Mouse (Mus musculus) heart, adult 2 months (tissue): Measurements from ENCODE around the gene Lbx2. TPM values are rescaled to one million over a fixed set of nuclear protein-coding genes. Genes with fewer than 3 reads are reported as not detected.

Experiments used
- DNase-seq, 2 experiments: peaks; one replicate each; pipeline ENCODE4 v3.0.0; 2021
- H3K27ac ChIP-seq: fragments of 200-600 bp; 2 replicates; pipeline ENCODE4 v1.8.1; 2022
- H3K27me3 ChIP-seq: fragments of 200-500 bp; 2 replicates; pipeline ENCODE4 v1.6.1; 2012; ENCODE audit warnings: mild to moderate bottlenecking, low read length, inconsistent platforms, mixed read lengths; ENCODE audit not compliant: control insufficient read depth, insufficient read depth
- H3K36me3 ChIP-seq: fragments of 200-500 bp; 2 replicates; pipeline ENCODE4 v1.6.1; 2012; ENCODE audit warnings: low read length, inconsistent platforms; ENCODE audit not compliant: control insufficient read depth, insufficient read depth
- H3K4me1 ChIP-seq: fragments of 200-500 bp; 2 replicates; pipeline ENCODE4 v1.6.1; 2011; ENCODE audit warnings: low read length; ENCODE audit not compliant: control insufficient read depth, insufficient read depth
- H3K4me3 ChIP-seq: fragments of 200-600 bp; 2 replicates; pipeline ENCODE4 v1.8.1; 2022
- H3K79me2 ChIP-seq: fragments of 200-500 bp; replicated peaks from 2 replicates; pipeline ENCODE4 v1.6.1; 2012; ENCODE audit warnings: mild to moderate bottlenecking, inconsistent platforms, low read length, moderate library complexity, mixed read lengths; ENCODE audit not compliant: control insufficient read depth, insufficient read depth
- H3K9ac ChIP-seq: fragments of 200-500 bp; 2 replicates; pipeline ENCODE4 v1.6.1; 2012; ENCODE audit warnings: low read depth, mild to moderate bottlenecking, control low read depth, inconsistent platforms, low read length, mixed read lengths
- CTCF ChIP-seq: fragments of 200-600 bp; IDR thresholded peaks from 2 replicates; pipeline ENCODE4 v1.8.1; 2022; ENCODE audit warnings: antibody characterized with exemption, mild to moderate bottlenecking, moderate library complexity
- EP300 ChIP-seq: fragments of 200-500 bp; IDR thresholded peaks from 2 replicates; pipeline ENCODE4 v1.6.1; 2011; ENCODE audit warnings: low read depth, low read length, control low read depth; ENCODE audit not compliant: insufficient read depth
- POLR2A ChIP-seq: fragments of 200-500 bp; IDR thresholded peaks from 2 replicates; pipeline ENCODE4 v1.6.1; 2011; ENCODE audit warnings: mild to moderate bottlenecking, low read depth, low read length, control low read depth; ENCODE audit not compliant: insufficient read depth
- WGBS: fragments of 180-500 bp; shearing (Covaris S2); methylation state at CpG from one replicate; pipeline ENCODE4 v1.1.7; 2018; 5-methylcytosine and 5-hydroxymethylcytosine counted together
- intact Hi-C: fragments of 180-260 bp; cut with DNase I; formaldehyde crosslinking; loops from one replicate; pipeline ENCODE4 v1.15.1; 2025
- polyA plus RNA-seq: library from polyadenylated mRNA; depleted of rRNA; stranded (reverse); fragments of >200 nt; gene quantifications from 2 replicates; pipeline ENCODE4 v1.2.3, GENCODE M21; 2012
- total RNA-seq, 2 experiments: library from RNA; stranded (reverse); gene quantifications; 2 replicates each; pipeline ENCODE4 v1.2.3; 2021

Gene Lbx2
- total and polyA plus RNA-seq, 3 experiments, result 0.84 to 2.2 (median 1.5) TPM

GRCm38 (mm10) chr6:83074979-83075378 lies 11.2 kb upstream of the Lbx2 start:
- H3K9ac ChIP-seq, result no peak overlapping the region
- intact Hi-C loops, result no loop called here
- H3K4me1 ChIP-seq, result peaks cover 4% of the 10 kb centered on the region
- no peak overlapping the region for H3K27ac ChIP-seq
- H3K79me2 ChIP-seq, result no peaks in the 10 kb centered on the region
- H3K27me3 ChIP-seq, result peaks cover 21% of the 10 kb centered on the region
- H3K4me3 ChIP-seq, result no peak overlapping the region
- TF ChIP-seq CTCF (peak; percentile 39), POLR2A (no peak)
- WGBS, result 16% methylated on average over 2 of the region's 2 CpGs
- no peaks in the 10 kb centered on the region for H3K36me3 ChIP-seq
- DNase-seq, result no peak

GRCm38 (mm10) chr6:83077630-83078323 lies 8.4 kb upstream of the Lbx2 start, which contains the start of gene Pcgf1:
TSS of gene Pcgf1 (plus strand) at chr6:83077869.
- intact Hi-C loops, result loop anchor here (1.0 kb wide), 2 partner anchors 23 to 81 kb away; partner anchors contain the start of gene Aup1
- no peak for TF ChIP-seq POLR2A
- no peak for TF ChIP-seq CTCF
- no peak for TF ChIP-seq EP300
- H3K27ac ChIP-seq, result peak within 1 kb of the TSS; percentile 99
- peak within 1 kb of the TSS; percentile 91 for H3K9ac ChIP-seq
- H3K79me2 ChIP-seq, result no peaks in the 10 kb centered on the region
- under 1% methylated on average over 54 of the region's 54 CpGs for WGBS
- H3K4me1 ChIP-seq, result peaks cover 4% of the 10 kb centered on the region
- no peaks in the 10 kb centered on the region; the same call in 1 of the 2 replicates for H3K27me3 ChIP-seq
- no peaks in the 10 kb centered on the region for H3K36me3 ChIP-seq
- peak within 1 kb of the TSS; percentile 98 for H3K4me3 ChIP-seq
- DNase-seq, result no peak

- Histone ChIP-seq H3K4me1 (peaks cover 4% of the 10 kb centered on the region), H3K9ac (peak overlapping the region; percentile 91), H3K36me3 (no peaks in the 10 kb centered on the region), H3K4me3 (peak overlapping the region; percentile 98), H3K27ac (peak overlapping the region; percentile 99), H3K79me2 (no peaks in the 10 kb centered on the region), H3K27me3 (no peaks in the 10 kb centered on the region; the same call in 1 of the 2 replicates)
- TF ChIP-seq EP300, result peak; percentile 49; the same call in 1 of the 2 replicates
- TF ChIP-seq POLR2A, result peak; percentile 52
- TF ChIP-seq CTCF, result peak; percentile 85
- intact Hi-C loops, result loop anchor here (1.0 kb wide), 1 partner anchor 82 kb away; no protein-coding TSS in a partner anchor
- peak; percentile 99 to 100 for DNase-seq
- WGBS, result under 1% methylated on average over 46 of the region's 46 CpGs
Measured at GRCm38 (mm10) chr6:83078324-83078858, 7.8 kb upstream of the Lbx2 start.

GRCm38 (mm10) chr6:83080210-83080609 lies 6.0 kb upstream of the Lbx2 start:
- no peaks in the 10 kb centered on the region; the same call in 1 of the 2 replicates for H3K27me3 ChIP-seq
- no peak for TF ChIP-seq EP300
- no peak for TF ChIP-seq POLR2A
- no peak for TF ChIP-seq CTCF
- H3K36me3 ChIP-seq, result no peaks in the 10 kb centered on the region
- H3K4me1 ChIP-seq, result peaks cover 4% of the 10 kb centered on the region
- intact Hi-C loops, result no loop called here
- DNase-seq, result no peak
- H3K79me2 ChIP-seq, result no peaks in the 10 kb centered on the region
- no peak overlapping the region for H3K27ac ChIP-seq
- WGBS, result 96% methylated on average over 5 of the region's 5 CpGs
- no peak overlapping the region for H3K9ac ChIP-seq
- no peak overlapping the region for H3K4me3 ChIP-seq

- H3K9ac ChIP-seq, result no peak overlapping the region
- no peaks in the 10 kb centered on the region for H3K36me3 ChIP-seq
- H3K4me3 ChIP-seq, result no peak overlapping the region
- no peak for TF ChIP-seq POLR2A
- no peak for TF ChIP-seq EP300
- no peak for TF ChIP-seq CTCF
- H3K4me1 ChIP-seq, result peaks cover 4% of the 10 kb centered on the region
- H3K79me2 ChIP-seq, result no peaks in the 10 kb centered on the region
- WGBS, result 31% methylated on average over 5 of the region's 5 CpGs
- no peak overlapping the region for H3K27ac ChIP-seq
- no peak for DNase-seq
- H3K27me3 ChIP-seq, result no peaks in the 10 kb centered on the region
- intact Hi-C loops, result no loop called here
Measured at GRCm38 (mm10) chr6:83083497-83083896, 2.7 kb upstream of the Lbx2 start.

- DNase-seq, result no peak
- H3K4me3 ChIP-seq, result no peak overlapping the region
- TF ChIP-seq CTCF, result no peak
- no peak for TF ChIP-seq POLR2A
- no peak for TF ChIP-seq EP300
- H3K79me2 ChIP-seq, result no peaks in the 10 kb centered on the region
- H3K9ac ChIP-seq, result no peak overlapping the region
- no peaks in the 10 kb centered on the region for H3K36me3 ChIP-seq
- 23% methylated on average over 6 of the region's 6 CpGs for WGBS
- no peaks in the 10 kb centered on the region for H3K4me1 ChIP-seq
- no peaks in the 10 kb centered on the region for H3K27me3 ChIP-seq
- intact Hi-C loops, result no loop called here
- H3K27ac ChIP-seq, result no peak overlapping the region
Measured at GRCm38 (mm10) chr6:83084477-83084876, 1.7 kb upstream of the Lbx2 start.
